Mouse (Mus musculus): ENCODE results near the gene Krt25.

- TF ChIP-seq CTCF (IDR thresholded peaks at IDR 0.05; ENCODE audit: insufficient read depth, low read length), result no peak
- no peak for TF ChIP-seq POLR2A (IDR thresholded peaks at IDR 0.05; ENCODE audit: borderline replicate concordance, extremely low read depth, low read depth, low read length)
Measured at GRCm38 (mm10) chr11:99275624-99276023, 47.1 kb downstream of the Krt25 start.

Data from lung, adult 2 months (tissue).